Mouse (Mus musculus): Measurements from ENCODE around the gene Vps72. TPM values are rescaled to one million over a fixed set of nuclear protein-coding genes. Genes with fewer than 3 reads are reported as not detected.

Gene Vps72
- polyA plus RNA-seq (2021), result 120 TPM

DNA sequence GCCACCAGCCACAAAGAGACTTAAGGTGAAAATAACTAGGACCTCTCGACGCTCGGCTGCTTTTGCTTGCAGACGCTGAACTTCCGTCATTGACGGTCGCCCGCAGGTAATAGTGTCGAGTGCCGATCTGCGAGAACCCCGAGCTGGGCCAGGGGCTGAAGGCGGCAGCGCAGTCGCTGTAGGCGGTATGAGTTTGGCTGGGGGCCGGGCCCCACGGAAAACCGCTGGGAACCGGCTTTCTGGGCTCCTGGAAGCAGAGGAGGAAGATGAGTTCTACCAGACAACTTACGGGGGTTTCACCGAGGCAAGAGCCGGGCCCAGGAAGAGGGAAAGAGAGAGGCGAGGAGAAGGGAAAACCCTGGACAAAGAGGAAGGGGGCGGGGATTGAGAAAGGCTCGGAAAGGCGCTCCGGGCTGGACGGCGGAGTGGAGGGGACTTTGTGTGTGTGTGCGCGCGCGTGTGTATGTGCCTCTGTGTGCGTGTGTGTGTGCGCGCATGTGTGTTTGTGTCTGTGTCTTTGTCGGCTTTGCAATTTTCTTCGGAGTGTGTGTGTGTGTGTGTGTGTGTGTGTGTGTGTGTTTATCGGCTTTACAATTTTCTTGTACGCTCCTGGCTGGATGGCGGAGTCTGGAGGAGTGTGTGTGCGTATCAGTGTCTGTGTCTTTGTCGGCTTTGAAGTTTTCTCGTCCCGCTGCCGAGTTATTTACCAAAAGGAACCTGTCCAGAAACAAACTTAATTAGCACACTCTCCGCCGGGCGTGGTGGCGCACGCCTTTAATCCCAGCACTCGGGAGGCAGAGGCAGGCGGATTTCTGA is at the start of gene Vps72:
TSS of gene Vps72 (plus strand) at position 112 of the 816 bp plus-strand sequence.
- H3K27me3 ChIP-seq, result no peaks in the 10 kb centered on the region
- in situ Hi-C loops (cut with MboI; ENCODE audit: low pct_unique_long_range_greater_than_20kb), result no loop called here
- no peak for TF ChIP-seq CTCF (IDR thresholded peaks at IDR 0.05)
- ATAC-seq (peak; percentile 66), DNase-seq (ENCODE audit: low read depth, low spot score) (peak; percentile 84)
- CTCF ChIA-PET, result interaction anchor here (1.1 to 7.9 kb wide), 4 partner anchors 45 to 96 kb away, joined by 3 to 67 read pairs (median 4); partner anchors contain the start of gene Zfp687
- POLR2A ChIA-PET, result interaction anchor here (0.7 to 1.1 kb wide), 2 partner anchors 51 to 207 kb away, joined by 3 read pairs; no protein-coding TSS in a partner anchor

DNA sequence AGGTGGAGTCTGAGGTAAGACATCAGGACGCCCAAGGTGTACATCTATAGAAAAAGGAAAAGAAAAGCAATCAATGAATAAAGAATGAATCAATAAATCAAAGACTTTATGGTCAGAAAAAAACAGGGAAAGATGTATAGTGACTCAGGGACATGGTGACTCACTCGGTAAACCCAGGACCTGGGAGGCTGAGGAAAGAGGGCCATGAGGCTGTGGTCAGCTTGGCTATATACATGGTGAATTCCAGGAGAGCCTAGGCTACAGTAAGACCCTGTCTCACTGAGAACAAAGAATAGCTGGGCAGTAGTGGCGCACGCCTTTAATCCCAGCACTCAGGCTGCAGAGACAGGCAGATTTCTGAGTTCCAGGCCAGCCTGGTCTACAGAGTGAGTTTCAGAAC is 47.1 kb upstream of the Vps72 start:
- no peaks in the 10 kb centered on the region for H3K27me3 ChIP-seq
- ATAC-seq, result peak; percentile 14
- no peak for DNase-seq (ENCODE audit: low read depth, low spot score)
- in situ Hi-C loops (cut with MboI; ENCODE audit: low pct_unique_long_range_greater_than_20kb), result no loop called here
- ChIA-PET POLR2A (interaction anchor here (0.8 kb wide), 1 partner anchor 9 kb away, joined by 6 read pairs; no protein-coding TSS in a partner anchor), CTCF (interaction anchor here (9.5 kb wide), 1 partner anchor 10 kb away, joined by 84 read pairs; no protein-coding TSS in a partner anchor)
- TF ChIP-seq CTCF (IDR thresholded peaks at IDR 0.05), result no peak

DNA sequence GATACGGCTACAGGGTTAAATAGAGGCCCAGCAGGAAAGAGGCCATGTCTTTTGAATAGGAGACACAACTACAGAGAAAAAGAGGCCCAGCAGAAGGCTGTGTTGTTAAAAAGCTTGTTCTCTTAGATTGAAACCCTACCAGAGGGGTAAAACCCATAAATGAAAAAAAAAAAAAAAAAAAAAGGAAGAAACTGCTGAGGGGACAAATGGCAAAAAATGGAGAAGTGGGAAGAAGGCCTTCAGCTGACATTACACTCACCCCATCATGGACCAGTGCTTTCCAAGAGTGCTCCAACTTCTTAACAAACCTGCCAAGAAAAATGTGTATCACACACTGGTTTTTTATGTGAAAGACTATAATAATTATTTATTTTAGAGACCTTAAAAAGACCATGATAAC is 45.3 kb upstream of the Vps72 start:
- no peaks in the 10 kb centered on the region for H3K27me3 ChIP-seq
- no peak for DNase-seq (ENCODE audit: low read depth, low spot score)
- ChIA-PET POLR2A (interaction anchor here (1.1 to 1.2 kb wide), 2 partner anchors 12 to 13 kb away, joined by 3 read pairs; no protein-coding TSS in a partner anchor), CTCF (interaction anchor here (1.3 to 9.5 kb wide), 5 partner anchors 12 to 67 kb away, joined by 3 to 84 read pairs (median 4); partner anchors contain the start of gene Pip5k1a)
- no peak for TF ChIP-seq CTCF (IDR thresholded peaks at IDR 0.05)
- no peak for ATAC-seq
- in situ Hi-C loops (cut with MboI; ENCODE audit: low pct_unique_long_range_greater_than_20kb), result no loop called here

DNA sequence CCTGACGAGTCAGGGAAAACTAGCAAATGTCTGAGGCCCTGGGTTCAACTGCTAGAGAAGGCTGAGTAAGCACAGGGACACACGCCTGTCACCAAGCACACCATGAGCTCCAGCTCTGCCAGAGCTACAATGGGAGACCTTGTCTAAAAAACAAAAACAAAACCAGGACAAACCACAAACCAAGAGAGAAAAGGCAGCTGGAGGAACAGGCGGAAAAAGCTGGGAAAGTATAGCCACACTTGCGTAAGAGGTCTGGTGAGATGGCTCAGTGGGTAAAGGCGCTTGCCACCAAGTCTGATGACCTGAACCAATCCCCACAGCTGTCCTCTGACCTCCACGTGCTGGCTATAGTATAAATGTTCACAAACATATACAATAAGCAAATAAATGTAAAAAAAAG is 44.7 kb upstream of the Vps72 start:
- TF ChIP-seq CTCF (IDR thresholded peaks at IDR 0.05), result no peak
- in situ Hi-C loops (cut with MboI; ENCODE audit: low pct_unique_long_range_greater_than_20kb), result no loop called here
- H3K27me3 ChIP-seq, result no peaks in the 10 kb centered on the region
- ChIA-PET CTCF (interaction anchor here (1.0 to 9.5 kb wide), 8 partner anchors 12 to 67 kb away, joined by 3 to 84 read pairs (median 4); partner anchors contain the start of genes Pip5k1a and Vps72), POLR2A (interaction anchor here (0.9 to 1.2 kb wide), 3 partner anchors 12 to 41 kb away, joined by 3 to 5 read pairs (median 3); partner anchors contain the start of gene Pip5k1a)
- DNase-seq (ENCODE audit: low read depth, low spot score) (no peak), ATAC-seq (no peak)

DNA sequence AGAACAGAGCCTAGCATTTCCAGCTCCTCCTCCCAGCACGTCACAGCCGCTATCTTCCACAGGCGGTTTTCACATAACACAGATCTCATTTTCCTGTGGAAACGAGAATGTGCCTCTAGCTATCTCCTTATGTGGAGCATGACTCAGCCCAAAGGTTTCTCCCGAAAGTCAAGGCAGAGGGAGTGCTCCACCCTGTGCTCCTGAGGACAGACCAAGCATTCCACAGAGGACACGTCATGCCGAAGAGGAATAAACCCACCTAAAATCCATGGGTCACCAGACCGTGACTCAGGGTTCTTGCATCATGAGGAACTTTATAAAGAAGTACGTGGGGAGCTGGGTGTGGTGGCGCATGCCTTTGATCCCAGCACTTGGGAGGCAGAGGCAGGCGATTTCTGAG is 44.3 kb upstream of the Vps72 start:
- POLR2A ChIA-PET, result interaction anchor here (0.9 to 1.5 kb wide), 3 partner anchors 12 to 40 kb away, joined by 3 to 5 read pairs (median 3); partner anchors contain the start of gene Pip5k1a
- peak; percentile 99 for ATAC-seq
- peak; percentile 100 for DNase-seq (ENCODE audit: low read depth, low spot score)
- TF ChIP-seq CTCF (IDR thresholded peaks at IDR 0.05), result no peak
- in situ Hi-C loops (cut with MboI; ENCODE audit: low pct_unique_long_range_greater_than_20kb), result no loop called here
- CTCF ChIA-PET, result interaction anchor here (1.0 to 9.5 kb wide), 8 partner anchors 12 to 45 kb away, joined by 3 to 84 read pairs (median 4); partner anchors contain the start of genes Pip5k1a and Vps72
- H3K27me3 ChIP-seq, result no peaks in the 10 kb centered on the region

DNA sequence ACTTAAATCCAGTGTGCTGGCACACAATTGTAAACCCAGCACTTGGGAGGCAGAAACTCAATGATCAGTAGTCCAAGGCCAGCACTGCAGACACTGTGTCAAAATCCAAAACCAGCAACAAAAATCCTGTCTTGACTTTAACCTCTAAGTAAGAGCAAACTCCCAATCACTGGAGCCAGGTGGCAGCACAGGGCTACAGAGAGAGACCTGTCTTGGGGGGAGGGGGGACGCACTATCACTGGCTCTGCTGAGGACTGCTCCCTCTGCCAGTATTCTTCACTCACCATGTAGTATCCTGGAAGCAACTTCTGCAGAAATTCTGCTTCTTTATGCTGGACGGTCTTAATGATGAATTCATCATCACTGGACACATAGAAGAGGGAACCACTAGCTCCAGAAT is 39.2 kb upstream of the Vps72 start:
- no peak for DNase-seq (ENCODE audit: low read depth, low spot score)
- no peaks in the 10 kb centered on the region for H3K27me3 ChIP-seq
- in situ Hi-C loops (cut with MboI; ENCODE audit: low pct_unique_long_range_greater_than_20kb), result no loop called here
- TF ChIP-seq CTCF (IDR thresholded peaks at IDR 0.05), result no peak
- ATAC-seq, result no peak
- ChIA-PET POLR2A (interaction anchor here (0.5 to 1.1 kb wide), 3 partner anchors 15 to 161 kb away, joined by 3 to 4 read pairs (median 3); no protein-coding TSS in a partner anchor), CTCF (interaction anchor here (1.5 to 3.3 kb wide), 2 partner anchors 16 to 19 kb away, joined by 3 to 16 read pairs; no protein-coding TSS in a partner anchor)

DNA sequence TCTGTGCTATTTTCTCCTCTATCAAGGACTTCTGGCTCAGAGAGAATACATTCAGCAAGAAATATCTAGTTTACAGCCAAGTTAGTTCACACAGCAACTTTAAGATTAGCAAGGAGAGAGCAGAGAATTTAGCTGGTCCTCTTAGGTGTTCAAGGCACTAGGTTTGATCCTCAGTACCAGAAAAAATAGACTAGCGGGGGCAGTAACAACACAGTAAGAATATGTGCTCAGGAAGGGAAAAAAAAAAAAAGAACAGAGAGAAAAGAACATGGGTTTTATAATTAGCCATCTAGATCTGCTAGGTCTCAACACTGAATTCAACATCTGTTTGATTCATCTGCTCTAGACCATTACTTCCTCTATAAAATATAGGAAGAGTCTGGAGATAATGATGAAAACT is 22.8 kb upstream of the Vps72 start:
- CTCF ChIA-PET, result interaction anchor here (0.8 to 5.7 kb wide), 6 partner anchors 12 to 35 kb away, joined by 3 to 47 read pairs (median 8); partner anchors contain the start of gene Pip5k1a
- H3K27me3 ChIP-seq, result no peaks in the 10 kb centered on the region
- in situ Hi-C loops (cut with MboI; ENCODE audit: low pct_unique_long_range_greater_than_20kb), result no loop called here
- TF ChIP-seq CTCF (IDR thresholded peaks at IDR 0.05), result no peak
- POLR2A ChIA-PET, result interaction anchor here (1.5 kb wide), 1 partner anchor 9 kb away, joined by 3 read pairs; no protein-coding TSS in a partner anchor
- DNase-seq (ENCODE audit: low read depth, low spot score) (no peak), ATAC-seq (no peak)

DNA sequence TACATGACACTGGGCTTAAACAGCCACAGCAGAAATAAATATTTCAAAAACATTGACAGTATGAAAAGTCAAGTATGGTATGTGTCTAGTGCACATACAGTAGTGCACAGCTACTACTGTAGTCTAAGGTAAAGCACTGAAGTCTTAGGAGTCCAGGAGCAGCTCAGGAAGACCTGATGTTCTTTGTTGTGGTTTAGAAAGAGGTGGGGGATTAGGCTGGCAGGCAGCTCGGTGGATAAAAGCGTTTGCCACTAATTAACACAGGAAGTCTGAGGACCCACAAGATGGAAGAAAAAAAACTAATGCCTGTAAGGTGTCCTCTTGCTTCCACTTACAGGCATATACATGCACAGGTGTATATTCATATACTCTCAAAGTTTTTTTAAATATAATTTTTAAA is 10.0 kb upstream of the Vps72 start:
- ATAC-seq (no peak), DNase-seq (ENCODE audit: low read depth, low spot score) (no peak)
- TF ChIP-seq CTCF (IDR thresholded peaks at IDR 0.05), result no peak
- POLR2A ChIA-PET, result interaction anchor here (0.6 to 0.7 kb wide), 3 partner anchors 45 to 60 kb away, joined by 3 to 4 read pairs (median 3); no protein-coding TSS in a partner anchor
- in situ Hi-C loops (cut with MboI; ENCODE audit: low pct_unique_long_range_greater_than_20kb), result no loop called here
- CTCF ChIA-PET, result interaction anchor here (0.8 to 8.5 kb wide), 7 partner anchors 9 to 48 kb away, joined by 3 to 47 read pairs (median 3); partner anchors contain the start of gene Tmod4
- no peaks in the 10 kb centered on the region for H3K27me3 ChIP-seq

DNA sequence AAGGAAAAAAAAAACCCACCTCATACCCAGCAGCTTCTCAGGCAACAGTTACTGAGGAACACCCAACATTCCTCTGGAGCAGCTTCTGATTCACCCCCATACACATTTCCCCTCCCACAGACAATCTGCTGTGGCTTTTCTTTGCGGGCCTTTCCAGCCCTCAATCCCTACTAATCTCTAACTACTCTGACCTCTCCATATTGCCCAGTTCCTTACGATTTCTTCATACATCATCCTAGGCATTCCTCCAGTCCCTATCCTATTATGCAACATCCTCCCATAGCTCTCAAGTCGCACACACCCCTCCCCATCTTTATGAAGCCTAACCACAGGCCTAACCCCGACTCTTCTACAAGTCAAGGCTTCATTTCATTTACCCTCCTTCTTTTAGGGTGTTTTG is 5.7 kb upstream of the Vps72 start:
- TF ChIP-seq CTCF (IDR thresholded peaks at IDR 0.05), result no peak
- ChIA-PET POLR2A (interaction anchor here (0.7 to 1.8 kb wide), 6 partner anchors 12 to 63 kb away, joined by 3 to 5 read pairs (median 4); partner anchors contain the start of gene Psmd4), CTCF (interaction anchor here (1.3 to 7.9 kb wide), 3 partner anchors 39 to 56 kb away, joined by 3 to 67 read pairs (median 12); no protein-coding TSS in a partner anchor)
- in situ Hi-C loops (cut with MboI; ENCODE audit: low pct_unique_long_range_greater_than_20kb), result no loop called here
- H3K27me3 ChIP-seq, result no peaks in the 10 kb centered on the region
- peak; percentile 35 for DNase-seq (ENCODE audit: low read depth, low spot score)
- ATAC-seq, result peak; percentile 5
